Mouse (Mus musculus) heart, postnatal 0 days (tissue): Measurements from ENCODE around the gene C130074G19Rik.

ENCODE experiments used
- CTCF ChIP-seq: IDR thresholded peaks from 2 replicates; pipeline ENCODE4 v1.5.1; 2016; ENCODE audit warnings: antibody characterized with exemption, control low read depth, low read depth
- EP300 ChIP-seq: IDR thresholded peaks from 2 replicates; pipeline ENCODE4 v1.6.1; 2016; ENCODE audit warnings: antibody characterized with exemption, low read depth

- TF ChIP-seq CTCF (no peak), EP300 (no peak)
Measured at GRCm38 (mm10) chr1:184867640-184868120, 15.3 kb downstream of the C130074G19Rik start.
